Mouse (Mus musculus) stomach, postnatal 0 days (tissue): ENCODE results near the gene Cd84.

Experiments
- CTCF ChIP-seq: IDR thresholded peaks from 2 replicates; pipeline ENCODE4 v1.5.1; 2016; ENCODE audit warnings: antibody characterized with exemption, low read depth, mild to moderate bottlenecking, moderate library complexity
- EP300 ChIP-seq: optimal IDR thresholded peaks from 2 replicates; pipeline ENCODE3; 2016; ENCODE audit warnings: antibody characterized with exemption

- no peak for TF ChIP-seq CTCF
- TF ChIP-seq EP300, result no peak
Observed at GRCm38 (mm10) chr1:171865467-171865866, 26.0 kb downstream of the Cd84 start.
